In genomic region chr17:13830234-13830633, GRCm38 (mm10) we compare ENCODE assay signal across 13 mouse cellular contexts.
"Had no signal": no experiment of that assay in that cellular context is flagged by ENCODE, and none has a peak within 500 bp of the region (broad histone marks: within the 10 kb centered on the region; RNA-seq: fewer than 3 reads in every experiment).

No protein-coding gene starts in this region.

- H3K27me3 ChIP-seq: heart, embryonic 12.5 days; kidney, embryonic 15.5 days; limb, embryonic 13.5 days; limb, embryonic 15.5 days; liver, embryonic 12.5 days had no signal

- H3K4me2 ChIP-seq: heart, embryonic 12.5 days; hindbrain, embryonic 14.5 days; kidney, embryonic 15.5 days; limb, embryonic 13.5 days; limb, embryonic 15.5 days; liver, embryonic 12.5 days had no signal

- H3K9ac ChIP-seq: heart, embryonic 12.5 days; hindbrain, embryonic 14.5 days; kidney, embryonic 15.5 days; limb, embryonic 13.5 days; limb, embryonic 15.5 days; liver, embryonic 12.5 days; liver, embryonic 14.5 days had no signal

- H3K36me3 ChIP-seq: liver, embryonic 12.5 days had no signal

- H3K4me1 ChIP-seq: heart, embryonic 10.5 days; heart, embryonic 12.5 days; kidney, embryonic 15.5 days; limb, embryonic 13.5 days; limb, embryonic 15.5 days; liver, embryonic 12.5 days had no signal

- H3K9me3 ChIP-seq: heart, embryonic 10.5 days; heart, embryonic 12.5 days; kidney, embryonic 15.5 days; limb, embryonic 13.5 days; limb, embryonic 15.5 days; liver, embryonic 12.5 days had no signal

- DNase-seq: gastrocnemius, postnatal 14 days; gastrocnemius, postnatal 36 days; kidney, adult 11 months; layer of hippocampus, postnatal 36 days had no signal

- ATAC-seq: liver, embryonic 12.5 days had no signal

- H3K4me3 ChIP-seq: heart, embryonic 10.5 days; heart, embryonic 12.5 days; kidney, embryonic 15.5 days; limb, embryonic 13.5 days; limb, embryonic 15.5 days; liver, embryonic 12.5 days had no signal

- H3K27ac ChIP-seq: heart, embryonic 10.5 days; hindbrain, embryonic 14.5 days; kidney, embryonic 15.5 days; kidney, postnatal 0 days; limb, embryonic 13.5 days; limb, embryonic 15.5 days; liver, embryonic 12.5 days; liver, embryonic 14.5 days had no signal
